Mouse (Mus musculus) urinary bladder, postnatal 10 days (tissue): ENCODE measurements around the gene Gpr83.

Experiments
- DNase-seq: peaks from one replicate; pipeline ENCODE4 v3.0.0; 2022; ENCODE audit warnings: low spot score

Gene Gpr83

GRCm38 (mm10) chr9:14859868-14860639 lies at the start of gene Gpr83:
Gene Gpr83 (plus strand): TSS chr9:14860210.
- DNase-seq = no peak

GRCm38 (mm10) chr9:14821396-14821795 lies 38.6 kb upstream of the Gpr83 start:
- no peak for DNase-seq

- no peak for DNase-seq
Observed at GRCm38 (mm10) chr9:14824840-14825239, 35.2 kb upstream of the Gpr83 start.

GRCm38 (mm10) chr9:14827875-14828274 lies 32.1 kb upstream of the Gpr83 start:
- no peak for DNase-seq

- DNase-seq = no peak
Observed at GRCm38 (mm10) chr9:14832046-14832445, 28.0 kb upstream of the Gpr83 start.

- DNase-seq = no peak
Observed at GRCm38 (mm10) chr9:14835335-14836075, 24.5 kb upstream of the Gpr83 start.

GRCm38 (mm10) chr9:14839527-14839926 lies 20.5 kb upstream of the Gpr83 start:
- no peak for DNase-seq

- no peak for DNase-seq
Observed at GRCm38 (mm10) chr9:14839970-14840369, 20.0 kb upstream of the Gpr83 start.

- no peak for DNase-seq
Observed at GRCm38 (mm10) chr9:14841878-14842761, 17.9 kb upstream of the Gpr83 start.

GRCm38 (mm10) chr9:14843311-14843857 lies 16.6 kb upstream of the Gpr83 start:
- DNase-seq = no peak

GRCm38 (mm10) chr9:14843901-14844300 lies 16.1 kb upstream of the Gpr83 start:
- DNase-seq = no peak

- DNase-seq = no peak
Observed at GRCm38 (mm10) chr9:14846428-14846827, 13.6 kb upstream of the Gpr83 start.

- no peak for DNase-seq
Observed at GRCm38 (mm10) chr9:14848267-14848935, 11.6 kb upstream of the Gpr83 start.

- DNase-seq = no peak
Observed at GRCm38 (mm10) chr9:14854585-14854984, 5.4 kb upstream of the Gpr83 start.

- DNase-seq = no peak
Observed at GRCm38 (mm10) chr9:14856922-14857654, 2.9 kb upstream of the Gpr83 start.

GRCm38 (mm10) chr9:14858170-14858706 lies 1.8 kb upstream of the Gpr83 start:
- DNase-seq = no peak

- no peak for DNase-seq
Observed at GRCm38 (mm10) chr9:14858782-14859181, 1.2 kb upstream of the Gpr83 start.

- DNase-seq = no peak
Observed at GRCm38 (mm10) chr9:14863126-14863525, 3.1 kb downstream of the Gpr83 start.

GRCm38 (mm10) chr9:14864726-14865125 lies 4.7 kb downstream of the Gpr83 start:
- no peak for DNase-seq

- DNase-seq = no peak
Observed at GRCm38 (mm10) chr9:14866957-14867356, 6.9 kb downstream of the Gpr83 start.

GRCm38 (mm10) chr9:14868326-14868725 lies 8.3 kb downstream of the Gpr83 start:
- no peak for DNase-seq
